In the genomic region with DNA sequence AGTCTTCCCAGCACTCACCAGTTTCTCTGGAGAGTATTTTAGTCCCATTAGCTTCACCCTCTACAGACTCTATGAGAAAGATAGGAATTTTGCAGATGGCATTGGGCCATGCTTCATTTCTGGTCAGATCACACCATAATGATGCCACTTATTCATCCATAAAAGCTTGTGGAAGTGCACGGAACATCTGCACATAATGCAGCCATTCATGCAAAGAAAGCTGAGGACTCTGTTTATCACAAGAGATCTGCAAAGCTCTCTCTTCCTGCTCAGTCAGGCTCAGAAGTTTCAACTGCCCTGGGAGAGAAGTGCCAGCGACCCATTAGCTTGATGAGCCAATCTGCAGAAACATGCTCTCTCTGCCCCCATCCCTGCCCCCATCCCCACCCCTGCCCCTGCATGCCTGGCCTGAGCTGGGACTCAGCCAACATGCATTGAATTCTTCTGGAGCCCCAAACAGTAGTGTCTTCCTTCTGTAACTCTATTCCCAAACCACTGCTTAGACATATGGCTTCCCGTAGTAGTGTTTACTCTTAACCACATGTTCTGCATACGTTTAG, we compare ENCODE assay signal across 14 mouse cellular contexts.
DNase-seq lines count a peak whose midpoint lies in the region; ATAC-seq lines count a peak whose summit lies in the region.
"Had no signal": no experiment of that assay in that cellular context is flagged by ENCODE, and none has a peak within 500 bp of the region (broad histone marks: within the 10 kb centered on the region; RNA-seq: fewer than 3 reads in every experiment).

No protein-coding gene starts in this region.

- H3K9ac ChIP-seq in hindbrain, embryonic 12.5 days: no peak overlapping the region
- no peak overlapping the region for H3K9ac ChIP-seq in intestine, embryonic 16.5 days (ENCODE audit: low read depth, low read length)
- H3K9ac ChIP-seq: limb, embryonic 13.5 days had no signal

- H3K4me1 ChIP-seq in hindbrain, embryonic 12.5 days: no peaks in the 10 kb centered on the region
- 0 out of 2 replicates have a peak, but pooled peaks cover 5% of the 10 kb centered on the region for H3K4me1 ChIP-seq in hindbrain, embryonic 10.5 days (replicated peaks)
- H3K4me1 ChIP-seq in intestine, embryonic 16.5 days (ENCODE audit: control insufficient read depth, insufficient read depth, low read length): no peaks in the 10 kb centered on the region
- H3K4me1 ChIP-seq: limb, embryonic 13.5 days had no signal

- 49% methylated on average over 4 of the region's 4 CpGs for WGBS in hindbrain, embryonic 12.5 days
- WGBS in hindbrain, embryonic 10.5 days: 73% methylated on average over 4 of the region's 4 CpGs
- 36% methylated on average over 4 of the region's 4 CpGs for WGBS in intestine, embryonic 16.5 days

- H3K36me3 ChIP-seq in hindbrain, embryonic 12.5 days: no peaks in the 10 kb centered on the region
- no peaks in the 10 kb centered on the region for H3K36me3 ChIP-seq in hindbrain, embryonic 10.5 days
- H3K36me3 ChIP-seq in intestine, embryonic 16.5 days (ENCODE audit: control insufficient read depth, insufficient read depth, low read length): no peaks in the 10 kb centered on the region
- H3K36me3 ChIP-seq: limb, embryonic 13.5 days had no signal

- ATAC-seq in hindbrain, embryonic 12.5 days (ENCODE audit: low FRiP score): peak; percentile 43; the same call in 1 of the 2 replicates
- ATAC-seq in intestine, embryonic 16.5 days: peak; percentile 83
- ATAC-seq: lung, postnatal 0 days had no signal

- H3K4me2 ChIP-seq in hindbrain, embryonic 12.5 days (replicated peaks): no peak overlapping the region
- no peak overlapping the region for H3K4me2 ChIP-seq in intestine, embryonic 16.5 days (ENCODE audit: low read depth, low read length)
- H3K4me2 ChIP-seq: limb, embryonic 13.5 days; midbrain, embryonic 11.5 days had no signal

- H3K9me3 ChIP-seq in hindbrain, embryonic 12.5 days (replicated peaks): 0 out of 2 replicates have a peak, but pooled peaks cover 2% of the 10 kb centered on the region
- H3K9me3 ChIP-seq in hindbrain, embryonic 10.5 days: peaks cover 5% of the 10 kb centered on the region; the same call in 1 of the 2 replicates
- H3K9me3 ChIP-seq in intestine, embryonic 16.5 days (ENCODE audit: control insufficient read depth, low read length): no peaks in the 10 kb centered on the region
- H3K9me3 ChIP-seq: limb, embryonic 13.5 days had no signal

- H3K27me3 ChIP-seq in hindbrain, embryonic 12.5 days: no peaks in the 10 kb centered on the region
- H3K27me3 ChIP-seq in hindbrain, embryonic 10.5 days (ENCODE audit: insufficient read depth, poor library complexity, severe bottlenecking): no peaks in the 10 kb centered on the region
- no peaks in the 10 kb centered on the region for H3K27me3 ChIP-seq in intestine, embryonic 16.5 days (replicated peaks; ENCODE audit: control insufficient read depth, insufficient read depth, low read length)
- H3K27me3 ChIP-seq: limb, embryonic 13.5 days had no signal

- H3K27ac ChIP-seq in hindbrain, embryonic 12.5 days: no peak overlapping the region
- H3K27ac ChIP-seq in hindbrain, embryonic 10.5 days: no peak overlapping the region
- peak overlapping the region; percentile 33; the same call in 1 of the 2 replicates for H3K27ac ChIP-seq in intestine, embryonic 16.5 days (ENCODE audit: low read length)
- H3K27ac ChIP-seq: limb, embryonic 13.5 days had no signal

- DNase-seq in hindbrain, embryonic 10.5 days (ENCODE audit: low spot score): no peak
- peak; percentile 54 to 55 for DNase-seq in right cerebral cortex, postnatal 10 days (ENCODE audit: low spot score in 2 of 2)
- DNase-seq in right cerebral cortex, postnatal 14 days: no peak
- DNase-seq in telencephalon, adult 2 months (ENCODE audit: low read depth, low spot score): peak; percentile 70
- DNase-seq in heart, postnatal 4 days: no peak
- no peak for DNase-seq in gastrocnemius, postnatal 25 days
- DNase-seq: adrenal gland, adult 8-10 months; cerebellum, adult 11 months; thymus, postnatal 4 days had no signal

- H3K4me3 ChIP-seq in hindbrain, embryonic 12.5 days: no peak overlapping the region
- H3K4me3 ChIP-seq in hindbrain, embryonic 10.5 days: no peak overlapping the region
- no peak overlapping the region for H3K4me3 ChIP-seq in intestine, embryonic 16.5 days (ENCODE audit: low read length)
- H3K4me3 ChIP-seq: limb, embryonic 13.5 days had no signal

Comparison
In these comparisons a context has a peak if more than half of its experiments do, and no peak if none do; other contexts are left out.
1. DNase-seq: peak in right cerebral cortex, postnatal 10 days (2 of 2) and telencephalon, adult 2 months (single experiment); none in hindbrain, embryonic 10.5 days (single experiment), right cerebral cortex, postnatal 14 days (single experiment), heart, postnatal 4 days (single experiment) and gastrocnemius, postnatal 25 days (single experiment).